Mouse (Mus musculus): Measurements from ENCODE around the gene Shisa5. TPM values are rescaled to one million over a fixed set of nuclear protein-coding genes. Genes with fewer than 3 reads are reported as not detected.
A peak's percentile ranks its signal among the peaks of the same experiment; 100 is the strongest.

The Shisa5 gene
- total RNA-seq, 2 experiments from 2014 or later = 50.6 to 54.3 TPM

- DNase-seq (ENCODE audit: low spot score in 2 of 2) = peak in 1 of 2 experiments; percentile 13
Measured at GRCm38 (mm10) chr9:109051651-109052489, 13.5 kb downstream of the Shisa5 start.

- DNase-seq (ENCODE audit: low spot score in 2 of 2) = peak in 1 of 2 experiments; percentile 11
Measured at GRCm38 (mm10) chr9:109052490-109053260, 14.3 kb downstream of the Shisa5 start.

GRCm38 (mm10) chr9:109053366-109053765 is 15.0 kb downstream of the Shisa5 start:
- peak in 1 of 2 experiments; percentile 12 for DNase-seq (ENCODE audit: low spot score in 2 of 2)

GRCm38 (mm10) chr9:109053851-109054250 is 15.5 kb downstream of the Shisa5 start:
- peak in 1 of 2 experiments; percentile 11 for DNase-seq (ENCODE audit: low spot score in 2 of 2)

- DNase-seq (ENCODE audit: low spot score in 2 of 2) = peak; percentile 19 to 55
Measured at GRCm38 (mm10) chr9:109054712-109055111, 16.3 kb downstream of the Shisa5 start.

GRCm38 (mm10) chr9:109055271-109056030 is 17.1 kb downstream of the Shisa5 start:
- peak in 1 of 2 experiments; percentile 15 for DNase-seq (ENCODE audit: low spot score in 2 of 2)

- peak in 1 of 2 experiments; percentile 18 for DNase-seq (ENCODE audit: low spot score in 2 of 2)
Measured at GRCm38 (mm10) chr9:109056081-109056690, 17.8 kb downstream of the Shisa5 start.

GRCm38 (mm10) chr9:109056916-109057315 is 18.6 kb downstream of the Shisa5 start:
- DNase-seq (ENCODE audit: low spot score in 2 of 2) = peak in 1 of 2 experiments; percentile 12

GRCm38 (mm10) chr9:109057543-109057942 is 19.2 kb downstream of the Shisa5 start:
- peak in 1 of 2 experiments; percentile 11 for DNase-seq (ENCODE audit: low spot score in 2 of 2)

- DNase-seq (ENCODE audit: low spot score in 2 of 2) = peak in 1 of 2 experiments; percentile 16
Measured at GRCm38 (mm10) chr9:109058006-109058765, 19.8 kb downstream of the Shisa5 start.

GRCm38 (mm10) chr9:109059136-109059903 is 21.0 kb downstream of the Shisa5 start, which contains the start of gene Trex1:
Gene Trex1 (minus strand): TSS chr9:109059734.
- DNase-seq (ENCODE audit: low spot score in 2 of 2) = peak; percentile 74 to 88

- peak in 1 of 2 experiments; percentile 15 for DNase-seq (ENCODE audit: low spot score in 2 of 2)
Measured at GRCm38 (mm10) chr9:109060184-109060897, 22.0 kb downstream of the Shisa5 start.

- DNase-seq (ENCODE audit: low spot score in 2 of 2) = peak in 1 of 2 experiments; percentile 12
Measured at GRCm38 (mm10) chr9:109060898-109061295, 22.5 kb downstream of the Shisa5 start.

GRCm38 (mm10) chr9:109068095-109068735 is 29.9 kb downstream of the Shisa5 start:
- DNase-seq (ENCODE audit: low spot score in 2 of 2) = no peak

GRCm38 (mm10) chr9:109073661-109074573 is 35.6 kb downstream of the Shisa5 start, which contains the start of gene Atrip:
Gene Atrip (minus strand): TSS chr9:109074124.
- DNase-seq (ENCODE audit: low spot score in 2 of 2) = peak; percentile 80 to 93

GRCm38 (mm10) chr9:109080516-109080915 is 42.2 kb downstream of the Shisa5 start:
- no peak for DNase-seq (ENCODE audit: low spot score in 2 of 2)

- no peak for DNase-seq (ENCODE audit: low spot score in 2 of 2)
Measured at GRCm38 (mm10) chr9:109081749-109082123, 43.4 kb downstream of the Shisa5 start.
